Mouse (Mus musculus): ENCODE measurements around the gene Gsg1l.

The Gsg1l gene

DNA sequence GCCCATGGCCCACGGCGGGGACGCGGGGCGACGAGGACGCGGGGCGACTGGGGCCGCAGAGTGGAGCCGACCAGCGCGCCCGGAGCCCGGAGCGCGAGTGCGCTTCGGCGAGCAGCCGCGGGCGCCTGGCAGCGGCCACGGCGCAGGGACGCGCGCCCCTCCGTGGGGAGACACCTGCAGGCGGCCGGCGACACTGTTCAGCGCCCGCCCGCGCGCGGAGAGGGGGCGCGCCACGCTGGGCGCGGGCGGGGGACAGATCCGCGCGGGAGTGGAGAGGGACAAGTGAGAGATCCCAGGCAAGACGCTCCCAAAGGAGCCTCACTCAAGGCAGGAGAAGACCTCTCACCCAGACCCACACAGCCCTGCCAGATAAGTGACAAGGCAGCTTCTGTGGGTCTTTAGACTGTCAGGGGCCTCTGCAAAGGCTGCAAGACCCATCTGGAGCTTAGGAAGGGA lies at the start of gene Gsg1l:
TSS of gene Gsg1l (minus strand) at position 126 of the 456 bp plus-strand sequence.
- no peak for DNase-seq

DNA sequence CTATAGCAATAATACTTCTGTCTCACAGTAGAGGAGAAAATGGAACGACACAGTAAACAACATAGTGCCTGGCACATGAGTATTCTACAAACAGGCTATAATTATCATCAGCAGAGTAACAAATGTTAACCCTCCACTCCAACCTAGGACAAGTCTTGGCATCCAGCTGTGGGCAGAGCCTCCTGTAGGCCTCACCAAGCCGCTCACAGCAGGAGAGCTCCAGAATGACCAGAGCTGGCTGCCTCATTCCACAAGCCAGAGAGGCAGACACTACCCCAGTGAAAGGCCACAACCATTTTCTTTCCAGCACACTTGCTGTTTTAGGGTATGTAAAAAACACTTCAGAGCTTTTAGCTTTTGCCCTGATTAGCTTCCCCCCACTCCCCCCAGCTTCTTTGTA lies 45.5 kb upstream of the Gsg1l start:
- peak; percentile 66 for DNase-seq

DNA sequence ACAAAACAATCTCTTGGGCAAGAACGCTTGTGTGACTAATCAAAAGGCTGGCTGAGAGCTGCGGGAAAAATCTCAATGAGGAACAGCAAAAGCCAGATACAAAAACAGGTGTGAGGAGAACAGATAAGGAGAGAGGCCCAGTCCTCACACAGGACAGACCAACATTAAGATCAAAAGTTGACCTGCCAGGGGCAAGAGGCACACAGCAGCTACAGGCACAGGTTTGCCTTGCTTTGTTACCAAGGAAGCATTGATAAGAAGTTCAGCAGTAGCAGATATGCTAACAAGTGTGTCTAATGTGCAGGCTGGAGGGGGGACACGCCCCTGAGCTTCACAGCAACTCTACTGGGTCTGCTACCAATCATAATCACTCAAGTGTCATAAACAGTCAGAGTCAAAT lies 44.3 kb upstream of the Gsg1l start:
- peak; percentile 55 for DNase-seq

DNA sequence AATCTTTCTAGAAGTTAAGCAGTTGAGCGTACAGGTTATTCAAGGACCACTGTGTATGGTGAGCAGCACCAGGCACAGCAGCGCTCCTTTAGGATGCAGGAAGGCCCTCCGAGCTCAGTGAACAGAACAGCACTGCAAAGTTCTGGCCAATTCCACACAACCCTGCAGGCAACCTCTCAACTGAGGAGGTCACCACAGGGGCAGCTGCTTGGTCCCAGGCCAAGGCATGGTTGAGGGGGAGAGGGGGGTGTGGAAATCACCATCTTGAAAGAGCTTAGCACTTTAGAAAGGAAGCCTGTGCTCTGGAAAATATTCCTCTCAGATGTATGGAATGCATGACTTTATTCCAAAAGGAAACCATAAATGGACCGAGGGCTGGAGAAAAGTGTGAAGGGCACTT lies 39.3 kb upstream of the Gsg1l start:
- DNase-seq, result no peak

DNA sequence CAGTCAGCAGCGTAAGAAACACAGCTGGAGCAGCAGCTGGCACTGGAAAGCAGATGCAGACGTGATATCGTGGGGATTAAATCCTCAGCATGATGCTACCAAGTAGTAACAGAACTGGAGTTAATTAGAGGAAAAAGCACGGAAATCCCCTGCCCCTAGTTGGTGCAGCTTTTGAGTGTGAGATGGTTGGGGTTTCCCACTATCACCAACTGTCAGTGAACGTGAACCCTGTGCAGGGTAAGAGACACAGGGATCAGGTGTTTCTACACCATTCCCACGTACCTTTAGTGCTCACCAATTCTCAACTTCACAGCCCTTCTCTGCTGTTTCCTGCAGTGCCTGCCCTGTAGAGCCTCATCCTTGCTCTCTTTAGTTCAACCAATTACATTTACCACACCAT lies 37.6 kb upstream of the Gsg1l start:
- DNase-seq, result no peak

DNA sequence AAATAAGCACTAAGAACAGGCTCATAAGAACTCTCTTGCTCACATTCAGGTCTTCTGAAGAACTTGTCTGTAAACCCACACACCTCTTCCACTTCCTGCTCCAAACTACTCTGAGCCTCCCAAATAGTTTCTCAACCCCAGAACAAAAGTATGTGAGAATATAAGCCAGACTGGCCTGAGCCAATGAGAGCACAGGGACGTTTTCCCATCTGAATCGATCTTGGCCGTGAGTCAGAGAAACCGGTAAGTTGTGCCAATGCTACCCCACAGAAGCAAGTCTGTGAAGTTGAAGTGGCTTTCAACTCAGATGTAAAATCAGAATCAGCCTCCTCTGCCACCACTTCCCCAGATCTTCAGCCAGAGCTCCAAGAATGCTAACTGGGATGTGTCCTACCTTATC lies 31.1 kb upstream of the Gsg1l start:
- no peak for DNase-seq

DNA sequence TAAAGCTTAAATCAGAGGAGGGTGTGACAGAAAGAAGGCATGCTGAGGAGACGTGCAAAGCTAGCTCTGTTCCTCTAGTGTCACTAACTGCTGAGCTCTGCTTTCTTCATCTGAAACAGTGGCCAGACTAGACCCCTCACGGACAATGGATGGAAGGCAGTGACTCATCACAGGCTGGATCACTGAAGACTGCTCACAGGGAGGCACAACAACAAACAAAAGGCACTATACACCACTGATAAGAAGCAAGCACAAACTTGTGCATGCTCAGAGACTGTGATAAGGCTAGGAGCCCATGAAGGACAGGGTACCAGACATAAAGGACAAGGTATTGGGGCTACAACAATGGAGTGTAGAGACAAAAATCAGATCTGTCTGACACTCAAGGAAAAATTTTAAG lies 29.0 kb upstream of the Gsg1l start:
- no peak for DNase-seq

DNA sequence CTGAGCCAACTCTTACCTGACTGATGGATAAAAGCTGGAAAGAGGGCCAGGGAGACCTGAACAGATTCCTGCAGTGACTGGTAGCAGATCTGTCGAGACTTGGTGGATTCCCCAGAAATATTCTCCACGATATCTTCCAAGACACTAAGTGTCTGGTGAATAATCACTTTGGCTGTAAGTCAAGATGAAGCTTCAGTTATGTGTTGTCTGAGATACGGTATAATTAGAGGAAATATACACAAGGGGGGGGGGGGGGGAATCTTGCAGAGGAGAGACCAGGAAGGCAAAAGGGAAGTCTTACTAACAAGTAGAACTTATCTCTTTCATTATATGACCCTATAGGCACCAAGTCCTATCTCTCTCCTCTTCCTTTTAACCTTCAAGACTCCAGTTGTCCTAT lies 27.7 kb upstream of the Gsg1l start:
- no peak for DNase-seq

DNA sequence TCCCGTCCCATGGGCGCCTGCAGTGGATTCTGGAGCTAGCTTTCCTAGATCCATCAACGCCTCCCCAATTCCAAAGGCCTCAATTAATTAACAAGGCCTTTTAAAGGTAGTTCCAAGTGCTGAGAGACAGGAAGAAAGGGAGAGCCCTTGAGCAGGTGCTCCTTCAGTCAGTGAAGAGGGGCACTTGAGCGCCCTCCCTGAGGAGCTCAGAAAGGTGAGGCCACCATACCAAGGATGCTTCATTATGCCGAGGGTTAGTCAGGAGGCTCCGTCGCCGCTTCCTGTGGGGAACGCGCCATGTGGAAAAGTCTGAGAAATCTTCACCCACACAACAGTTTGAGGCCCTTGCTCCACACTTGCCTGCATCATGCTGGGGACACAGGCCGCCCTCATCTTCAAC lies 18.2 kb upstream of the Gsg1l start:
- no peak for DNase-seq

DNA sequence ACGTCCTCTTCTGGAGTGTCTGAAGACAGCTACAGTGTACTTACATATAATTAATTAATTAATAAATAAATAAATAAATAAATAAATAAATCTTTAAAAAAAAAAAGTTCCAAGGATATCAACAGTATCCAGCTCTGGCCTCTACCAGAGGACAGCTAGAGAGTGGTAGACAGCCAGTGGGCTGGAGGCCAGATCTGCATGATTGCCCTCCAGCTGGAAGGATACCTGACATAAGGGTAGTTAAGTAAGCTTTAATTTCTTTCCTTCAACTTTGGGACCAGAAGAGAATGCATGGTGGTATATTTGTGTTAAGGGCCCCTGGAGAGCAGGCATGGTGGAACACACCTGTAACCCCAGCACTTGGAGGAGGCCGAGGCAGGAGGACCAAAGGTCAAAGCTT lies 17.6 kb upstream of the Gsg1l start:
- no peak for DNase-seq

DNA sequence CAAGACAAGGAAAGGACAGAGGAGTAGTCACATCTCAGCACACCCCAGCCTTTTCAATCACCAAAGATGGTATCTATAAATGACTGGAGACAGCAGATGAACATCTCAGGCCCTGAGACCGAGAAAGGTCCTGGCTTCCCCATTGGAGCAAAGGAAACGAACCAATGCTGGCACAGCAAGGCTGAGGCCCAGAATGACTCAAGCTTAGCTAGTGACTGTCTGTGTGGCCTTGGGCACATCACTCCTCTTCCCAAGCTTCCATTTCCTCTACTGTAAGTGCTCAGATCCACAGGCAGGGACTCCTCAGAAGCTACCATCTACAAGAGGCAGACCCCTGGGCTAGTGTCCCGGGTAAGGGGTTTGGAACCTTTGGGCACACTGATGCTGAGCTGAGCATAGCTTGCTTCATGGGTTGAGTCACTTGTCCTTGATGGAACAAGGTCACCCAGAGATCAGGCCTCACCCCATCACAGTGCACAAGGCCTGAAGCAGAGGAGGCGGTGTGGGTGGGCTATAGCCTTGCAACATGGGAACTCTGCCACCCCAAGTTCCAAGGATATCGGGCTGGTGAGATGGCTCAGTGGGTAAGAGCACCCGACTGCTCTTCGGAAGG lies 17.1 kb upstream of the Gsg1l start:
- no peak for DNase-seq

DNA sequence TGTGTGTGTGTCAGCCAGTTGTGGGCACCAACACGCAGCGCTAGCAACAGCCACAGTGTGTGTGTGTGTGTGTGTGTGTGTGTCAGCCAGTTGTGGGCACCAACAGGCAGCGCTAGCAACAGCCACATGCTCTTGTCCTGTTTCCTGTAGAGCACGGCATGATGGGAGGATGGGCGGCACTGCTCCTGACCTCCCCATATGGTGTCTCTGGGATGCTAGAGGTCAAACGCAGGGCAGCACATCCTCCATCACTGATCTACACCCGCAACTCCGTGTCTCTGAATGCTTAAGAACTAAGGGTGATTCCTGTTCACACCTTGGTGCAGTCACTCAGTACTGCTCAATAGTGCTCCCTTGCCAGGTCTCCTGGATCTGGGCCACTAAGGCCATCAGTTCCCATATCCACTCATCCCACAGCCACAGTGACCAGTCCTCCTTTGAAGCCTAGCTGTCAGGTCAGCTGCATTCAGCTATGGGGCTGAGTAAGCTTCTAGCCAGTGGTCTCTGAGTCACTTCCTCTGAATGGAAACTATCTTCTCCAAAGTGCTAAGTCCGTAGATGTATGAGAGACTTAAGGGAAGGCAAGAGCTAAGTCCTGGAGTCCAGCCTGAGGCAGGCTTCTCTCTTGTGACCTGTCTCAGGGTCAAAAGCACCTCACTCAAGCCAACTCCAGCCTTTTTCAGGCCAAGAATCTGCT lies 15.2 kb upstream of the Gsg1l start:
- no peak for DNase-seq

DNA sequence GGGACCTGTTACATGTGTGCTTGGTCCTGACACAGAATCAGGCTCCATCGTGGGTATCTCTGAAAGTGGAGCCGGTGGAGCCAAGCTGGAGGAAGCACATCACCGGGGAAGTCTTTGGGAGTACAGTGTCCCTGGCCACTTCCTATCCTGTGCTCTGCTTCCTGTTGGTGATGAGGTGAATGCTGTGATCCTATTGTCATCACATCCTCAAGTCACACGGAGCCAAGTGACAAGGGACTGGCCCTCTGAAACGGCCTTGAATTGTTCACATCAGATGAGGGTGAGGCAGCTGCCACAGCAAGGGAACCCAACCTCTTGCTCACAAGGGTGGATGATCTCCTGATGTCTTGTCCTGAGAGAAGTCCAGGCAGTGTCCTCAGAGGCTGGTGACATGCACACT lies 14.4 kb upstream of the Gsg1l start:
- DNase-seq, result peak; percentile 96

DNA sequence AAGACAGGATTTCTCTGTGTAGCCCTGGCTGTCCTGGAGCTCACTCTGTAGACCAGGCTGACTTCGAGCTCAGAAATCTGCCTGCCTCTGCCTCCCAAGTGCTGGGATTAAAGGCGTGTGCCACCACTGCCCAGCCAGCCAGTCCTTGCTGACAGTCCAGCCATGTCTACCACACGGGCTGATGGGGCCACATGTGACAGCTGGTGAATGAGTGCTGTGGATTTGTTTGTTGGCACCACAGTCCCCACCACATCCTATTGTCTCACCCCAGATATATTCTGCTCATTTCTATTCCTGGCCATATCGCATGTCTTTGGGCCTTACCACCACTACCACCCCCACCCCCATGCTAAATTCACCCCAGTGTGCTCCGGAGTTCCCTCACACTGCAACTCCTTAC lies 12.5 kb upstream of the Gsg1l start:
- DNase-seq, result no peak

DNA sequence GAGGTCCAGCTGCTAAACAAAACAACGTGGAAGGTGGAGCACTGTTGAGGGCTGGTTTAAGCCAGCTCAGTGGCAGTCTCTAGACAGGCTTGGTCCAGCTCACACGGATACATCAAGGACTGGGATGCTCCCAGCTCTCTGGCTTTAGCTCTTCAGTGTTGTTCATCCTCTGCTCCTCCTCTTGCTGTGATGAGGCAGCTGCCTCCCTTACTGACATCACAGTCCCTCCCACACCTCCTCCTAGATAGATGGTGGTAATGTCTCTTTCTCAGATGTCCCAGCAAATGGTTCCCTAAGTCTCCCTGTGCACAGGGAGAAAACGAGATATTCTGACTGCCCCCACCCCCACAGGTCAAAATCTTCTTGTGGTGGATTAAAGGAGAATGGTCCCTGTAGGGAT lies 11.0 kb upstream of the Gsg1l start:
- DNase-seq, result no peak

DNA sequence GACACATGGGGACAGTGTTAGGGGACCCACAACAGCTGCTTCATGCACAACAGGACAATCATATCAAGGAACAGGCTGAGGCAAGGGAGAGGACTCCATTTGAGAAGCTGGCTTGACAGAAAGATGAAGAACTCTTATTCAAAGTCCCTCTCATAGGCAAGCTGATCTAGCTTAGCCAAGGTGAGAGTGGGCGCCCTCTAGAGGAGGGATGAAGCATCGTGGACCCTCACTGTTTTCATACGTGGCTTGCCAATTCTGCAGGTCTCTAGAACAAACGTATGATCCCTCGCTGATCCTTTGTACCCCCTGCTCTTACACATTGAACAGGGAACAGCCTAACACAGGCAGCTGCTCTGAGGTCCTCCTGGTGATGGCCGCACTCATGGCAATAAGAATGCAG lies 7.6 kb upstream of the Gsg1l start:
- DNase-seq, result no peak

DNA sequence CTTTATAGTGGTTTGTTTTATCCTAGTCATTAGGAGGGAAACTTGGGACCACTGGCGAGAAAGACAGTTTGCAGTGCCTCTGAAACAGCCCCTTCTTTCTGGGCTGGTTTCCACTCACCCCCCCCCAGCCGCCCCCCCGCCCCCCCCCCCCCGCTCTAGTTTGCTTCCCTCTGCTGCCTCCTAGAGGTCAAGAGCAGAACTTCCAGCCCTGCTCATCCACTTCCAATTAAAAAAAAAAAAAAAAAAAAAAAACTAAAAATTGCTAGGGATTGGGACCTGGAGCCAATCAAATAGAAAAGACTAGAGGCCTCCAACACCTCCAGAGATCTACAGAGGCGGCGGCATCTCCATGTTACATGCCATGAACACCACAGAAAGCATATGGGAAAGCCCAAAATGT lies 5.9 kb upstream of the Gsg1l start:
- no peak for DNase-seq

DNA sequence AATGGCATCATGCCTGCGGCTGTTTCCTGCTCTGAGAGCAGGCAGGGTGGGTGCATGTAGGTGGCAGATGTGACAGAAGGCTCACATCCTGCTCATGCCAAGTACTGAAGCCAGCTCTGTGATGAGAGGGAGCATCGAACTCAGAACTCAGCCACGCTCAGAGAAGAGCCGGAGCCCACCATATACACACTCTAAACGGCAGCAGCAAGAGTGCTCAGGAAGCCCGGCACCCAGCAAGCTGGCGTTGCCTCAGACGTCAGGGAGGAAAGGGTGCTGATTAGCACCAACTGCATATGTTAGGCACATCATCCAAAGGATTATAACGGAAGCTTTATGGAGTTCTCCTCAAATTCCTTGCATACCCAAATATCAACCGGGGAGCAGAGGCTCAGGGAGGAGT lies 5.4 kb upstream of the Gsg1l start:
- no peak for DNase-seq

DNA sequence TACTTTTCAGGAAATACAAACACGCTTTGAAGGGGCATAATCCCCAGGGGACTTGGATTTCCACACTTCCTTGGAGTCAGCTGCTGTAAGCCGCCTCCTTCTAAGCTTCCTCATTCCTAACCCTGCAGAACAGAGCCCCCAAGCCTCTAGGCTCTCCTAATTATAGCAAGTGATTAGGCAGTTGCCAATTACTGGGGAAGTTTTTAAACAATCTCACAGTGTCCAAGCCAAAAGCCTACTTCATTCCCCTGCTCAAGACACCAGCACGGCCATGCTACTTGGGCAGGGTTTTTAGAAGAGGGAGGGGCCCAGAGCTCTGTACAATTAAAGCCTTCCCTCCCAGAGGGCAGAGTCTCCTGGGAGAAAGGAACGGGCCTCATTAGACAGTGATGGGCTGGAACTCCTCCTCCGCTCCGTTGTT lies 4.1 kb upstream of the Gsg1l start:
- no peak for DNase-seq

DNA sequence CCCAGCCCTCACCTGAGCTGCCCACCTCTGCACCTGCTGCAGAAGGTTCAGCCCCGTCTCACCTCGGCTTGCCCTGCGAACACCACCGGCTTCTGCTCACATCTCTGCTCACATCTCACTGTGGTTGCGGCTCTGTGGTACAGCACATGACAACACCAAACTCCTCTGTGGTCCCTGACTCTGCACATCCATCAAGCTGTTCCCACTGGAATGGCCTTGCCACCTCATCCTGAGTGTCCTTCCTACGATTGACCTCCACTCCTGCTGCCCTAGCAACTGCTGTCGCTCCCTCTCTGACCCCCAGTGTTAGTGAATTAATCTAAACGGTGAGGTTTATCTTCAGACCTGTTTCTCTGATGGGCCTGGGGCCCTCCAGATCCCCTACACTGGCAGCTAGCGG lies 2.9 kb upstream of the Gsg1l start:
- no peak for DNase-seq

DNA sequence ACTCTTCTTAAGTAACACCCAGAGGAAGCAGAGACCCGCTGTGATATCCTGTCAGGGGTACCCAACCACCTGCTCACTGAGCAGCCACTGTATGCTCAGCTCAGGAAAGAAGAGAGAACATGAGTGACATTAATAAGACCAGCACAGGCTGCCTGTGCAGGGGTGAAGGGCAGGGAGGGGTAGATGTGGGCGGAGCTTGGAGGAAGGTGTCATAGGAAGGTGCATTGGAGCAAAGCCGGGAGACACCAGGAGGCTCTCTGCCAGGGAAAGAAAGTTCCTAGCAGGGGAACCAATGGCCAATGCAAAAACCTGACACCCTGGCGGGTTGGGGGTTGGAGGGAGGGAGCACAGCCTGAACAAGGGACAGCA lies 1.8 kb upstream of the Gsg1l start:
- no peak for DNase-seq

DNA sequence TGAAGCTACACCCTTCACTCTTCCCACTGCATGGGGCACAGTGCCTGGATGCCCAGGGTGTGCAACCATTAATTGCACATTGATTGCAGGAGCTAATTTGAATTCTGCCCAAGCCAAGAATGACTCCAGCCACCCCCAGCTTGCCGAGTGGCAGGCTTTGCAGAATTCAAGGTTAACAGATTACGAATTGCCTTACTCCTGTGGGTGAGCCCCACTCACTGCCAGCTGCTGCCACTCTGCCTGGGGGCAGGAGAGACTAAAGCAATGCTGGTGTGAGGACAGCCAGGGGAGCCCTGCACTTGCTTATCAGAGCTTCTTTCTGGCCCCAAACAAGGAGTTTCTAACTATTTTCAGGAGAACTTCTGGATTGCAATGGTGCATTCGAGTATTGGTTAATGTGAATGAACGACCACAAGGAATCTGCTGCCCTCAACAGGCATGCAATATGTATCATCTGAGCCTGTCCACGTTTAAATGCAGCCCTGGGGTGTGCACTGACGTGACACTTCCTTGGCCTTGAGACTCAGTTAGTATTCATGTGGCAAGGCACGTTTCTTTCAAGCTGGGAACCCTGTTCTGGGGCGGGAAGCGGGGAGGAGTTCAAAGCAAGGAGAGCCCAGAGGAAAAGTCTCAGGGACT lies 1.2 kb upstream of the Gsg1l start:
- DNase-seq, result no peak

DNA sequence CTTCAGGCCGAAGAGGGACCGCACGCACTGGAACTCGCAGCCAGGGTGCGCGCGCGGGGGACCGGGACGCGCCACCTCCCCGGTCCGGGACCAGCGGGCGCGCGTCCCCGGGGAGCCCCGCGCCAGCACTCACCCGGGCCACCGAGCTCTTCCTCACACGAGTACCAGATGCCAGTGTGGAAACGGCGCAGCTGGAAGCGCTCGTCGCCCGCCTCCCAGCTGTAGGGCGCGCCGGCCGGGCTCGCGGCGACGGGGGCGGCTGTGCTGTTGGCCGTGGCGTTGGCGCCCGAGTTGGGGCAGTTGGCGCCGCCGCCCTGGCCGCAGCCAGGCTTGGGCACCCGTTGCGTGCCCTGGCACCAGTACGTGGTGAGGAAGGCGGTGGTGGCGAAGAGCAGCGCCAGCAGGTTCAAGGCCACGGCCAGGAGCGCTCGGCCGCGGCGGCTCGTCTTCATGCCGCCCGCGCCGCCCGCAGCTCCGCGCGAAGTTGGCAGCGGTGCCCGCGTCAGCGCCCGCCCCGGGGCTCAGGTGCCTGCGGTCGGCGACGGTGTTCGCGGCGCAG lies 405 bp downstream of the Gsg1l start:
- DNase-seq, result no peak

DNA sequence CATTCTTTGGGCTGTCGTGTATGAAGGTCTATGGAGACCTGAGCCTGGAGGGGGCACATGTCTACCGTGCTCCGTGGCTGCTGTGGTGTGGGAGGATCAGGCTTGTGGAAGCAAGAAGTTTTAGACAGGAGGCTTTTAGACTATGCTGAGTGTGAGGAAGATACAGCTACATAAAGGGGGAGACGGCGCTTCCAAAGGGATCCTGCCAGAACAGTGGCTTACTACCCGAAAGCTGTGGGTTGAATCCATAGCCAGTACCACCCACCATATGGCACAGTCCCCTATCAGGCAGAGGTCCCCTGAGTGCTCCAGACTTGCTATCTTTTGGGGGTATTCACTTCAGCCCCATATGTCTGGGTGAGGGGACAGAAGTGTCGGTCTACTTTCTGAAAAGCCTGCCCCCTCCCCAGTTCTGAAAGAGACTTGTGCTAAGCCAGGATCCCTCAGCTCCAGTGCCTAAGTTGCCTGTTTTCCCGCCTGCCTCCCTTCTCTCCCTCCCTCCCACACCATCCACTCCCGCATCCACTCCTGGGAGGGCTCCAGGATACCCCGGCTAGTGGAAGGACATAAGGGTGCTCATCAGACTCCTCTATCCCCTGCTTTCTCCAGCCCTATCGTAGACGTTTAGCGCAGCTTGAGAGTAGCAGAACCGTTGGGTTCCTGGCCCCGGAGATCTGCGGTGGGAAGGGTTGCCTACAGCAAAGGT lies 1.1 kb downstream of the Gsg1l start:
- no peak for DNase-seq

Measured in heart, adult 11 months (tissue).